Mouse (Mus musculus) liver, adult 2 months (tissue): ENCODE measurements at regions not wholly inside any gene's neighbourhood (a gene's known extent, or its start where the extent isn't known, plus 50 kb on each side); places are given as distances from the start of the nearest gene placed in this dataset.

Source experiments
- DNase-seq: peaks from one replicate; pipeline ENCODE4 v3.0.0-alpha.2; 2011; ENCODE audit warnings: low read depth, low spot score; ENCODE audit errors: extremely low read depth
- H3K27ac ChIP-seq: fragments of 200-500 bp; replicated peaks from 2 replicates; pipeline ENCODE4 v1.5.1; 2012; ENCODE audit warnings: low read depth, mild to moderate bottlenecking, control low read depth, inconsistent platforms, low read length; ENCODE audit not compliant: insufficient read depth
- H3K27me3 ChIP-seq: fragments of 200-500 bp; 2 replicates; pipeline ENCODE4 v1.6.1; 2012; ENCODE audit warnings: mild to moderate bottlenecking, moderate library complexity, low read length, inconsistent platforms; ENCODE audit not compliant: control insufficient read depth, insufficient read depth
- H3K36me3 ChIP-seq: fragments of 200-500 bp; 2 replicates; pipeline ENCODE4 v1.6.1; 2012; ENCODE audit warnings: low read length, inconsistent platforms; ENCODE audit not compliant: control insufficient read depth, insufficient read depth
- H3K4me1 ChIP-seq: fragments of 200-500 bp; 2 replicates; pipeline ENCODE4 v1.6.1; 2011; ENCODE audit warnings: low read length; ENCODE audit not compliant: control insufficient read depth, insufficient read depth
- H3K4me3 ChIP-seq: fragments of 200-500 bp; 2 replicates; pipeline ENCODE4 v1.5.1; 2011; ENCODE audit warnings: low read depth, mild to moderate bottlenecking, control low read depth, low read length, moderate library complexity; ENCODE audit not compliant: insufficient read depth
- H3K79me2 ChIP-seq: fragments of 200-500 bp; 2 replicates; pipeline ENCODE4 v1.6.1; 2012; ENCODE audit warnings: inconsistent platforms, mild to moderate bottlenecking, low read length, moderate library complexity; ENCODE audit not compliant: control insufficient read depth, insufficient read depth
- H3K9ac ChIP-seq: fragments of 200-500 bp; 2 replicates; pipeline ENCODE4 v1.6.1; 2012; ENCODE audit warnings: low read depth, mild to moderate bottlenecking, control low read depth, inconsistent platforms, low read length
- CTCF ChIP-seq: fragments of 200-500 bp; IDR thresholded peaks from 2 replicates; pipeline ENCODE4 v1.5.1; 2011; ENCODE audit warnings: low read depth, low read length, control low read depth
- POLR2A ChIP-seq: fragments of 200-500 bp; IDR thresholded peaks from 2 replicates; pipeline ENCODE4 v1.6.1; 2011; ENCODE audit warnings: low read length, control low read depth; ENCODE audit not compliant: insufficient read depth; ENCODE audit errors: extremely low read depth
- WGBS: fragments of 180-500 bp; shearing (Covaris S2); methylation state at CpG from one replicate; pipeline ENCODE4 v1.1.7; 2018; 5-methylcytosine and 5-hydroxymethylcytosine counted together

DNA sequence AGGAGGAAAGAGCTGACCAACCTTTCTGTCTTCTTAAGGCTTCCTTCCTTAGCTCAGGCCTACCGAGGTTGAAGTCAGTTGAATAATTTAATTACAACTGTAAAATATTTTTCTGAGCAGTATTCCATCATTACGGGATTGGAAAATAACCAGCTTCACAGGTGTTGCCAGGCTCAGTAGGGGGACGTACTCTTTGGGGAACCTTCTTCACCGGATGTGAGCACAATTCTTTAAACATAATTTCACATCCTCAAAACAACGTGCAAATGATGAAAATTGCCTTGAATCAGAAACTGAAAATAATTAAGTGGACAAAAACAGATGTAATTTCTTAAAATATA is 515.9 kb downstream of the Tns3 start:
- no peak overlapping the region for H3K9ac ChIP-seq
- H3K4me3 ChIP-seq = no peak overlapping the region
- no peak overlapping the region for H3K27ac ChIP-seq
- no peaks in the 10 kb centered on the region for H3K27me3 ChIP-seq
- WGBS = 89% methylated on average over 5 of the region's 5 CpGs
- H3K4me1 ChIP-seq = no peaks in the 10 kb centered on the region
- DNase-seq = no peak
- H3K36me3 ChIP-seq = no peaks in the 10 kb centered on the region
- H3K79me2 ChIP-seq = no peaks in the 10 kb centered on the region
- no peak for TF ChIP-seq POLR2A
- no peak for TF ChIP-seq CTCF

DNA sequence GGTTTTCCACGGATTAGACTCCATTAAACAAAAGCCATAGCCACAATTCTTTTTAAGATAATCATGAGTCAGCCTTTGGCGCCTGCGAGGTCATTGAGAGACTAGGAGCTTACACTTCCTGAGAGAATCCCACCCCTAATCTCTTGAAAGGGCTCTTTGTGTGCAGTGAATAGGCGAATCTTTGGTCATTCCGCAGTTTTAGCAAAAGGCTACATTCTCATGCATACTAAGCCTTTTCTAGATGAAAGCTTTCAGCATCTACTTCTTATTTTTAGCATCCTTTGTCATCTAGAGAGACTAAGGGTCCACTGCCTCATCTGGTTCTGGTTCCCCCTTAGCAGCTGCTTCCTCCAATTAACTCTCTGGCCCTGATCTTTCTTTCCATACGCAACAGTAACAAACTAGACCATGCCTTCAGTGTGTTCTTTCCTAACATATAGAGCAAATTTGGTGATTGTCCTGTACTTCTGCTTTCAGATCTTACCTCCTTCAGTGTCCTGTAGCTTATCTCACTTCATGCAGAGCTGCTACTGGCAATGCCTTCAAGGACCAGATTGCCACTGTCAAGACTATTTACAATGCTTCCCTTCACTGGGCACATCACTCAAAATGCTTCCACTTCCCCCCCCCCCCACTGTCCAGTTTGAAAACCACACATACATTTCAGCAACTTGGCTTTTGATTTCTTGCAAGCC is 516.4 kb downstream of the Tns3 start:
- H3K36me3 ChIP-seq = no peaks in the 10 kb centered on the region
- H3K27ac ChIP-seq = no peak overlapping the region
- 74% methylated on average over 6 of the region's 6 CpGs for WGBS
- no peaks in the 10 kb centered on the region for H3K27me3 ChIP-seq
- H3K9ac ChIP-seq = no peak overlapping the region
- no peak for DNase-seq
- H3K4me3 ChIP-seq = no peak overlapping the region
- H3K4me1 ChIP-seq = no peaks in the 10 kb centered on the region
- TF ChIP-seq CTCF = no peak
- TF ChIP-seq POLR2A = no peak
- H3K79me2 ChIP-seq = no peaks in the 10 kb centered on the region

GRCm38 (mm10) chr11:8137366-8137765 is 527.0 kb downstream of the Tns3 start:
- H3K9ac ChIP-seq = no peak overlapping the region
- peak; percentile 31 for DNase-seq
- H3K27ac ChIP-seq = no peak overlapping the region
- WGBS = 48% methylated on average over 4 of the region's 4 CpGs
- no peaks in the 10 kb centered on the region for H3K36me3 ChIP-seq
- no peaks in the 10 kb centered on the region for H3K79me2 ChIP-seq
- peaks cover 1% of the 10 kb centered on the region; the same call in 1 of the 2 replicates for H3K4me1 ChIP-seq
- no peak overlapping the region for H3K4me3 ChIP-seq
- H3K27me3 ChIP-seq = no peaks in the 10 kb centered on the region
- TF ChIP-seq CTCF (peak; percentile 38), POLR2A (no peak)

DNA sequence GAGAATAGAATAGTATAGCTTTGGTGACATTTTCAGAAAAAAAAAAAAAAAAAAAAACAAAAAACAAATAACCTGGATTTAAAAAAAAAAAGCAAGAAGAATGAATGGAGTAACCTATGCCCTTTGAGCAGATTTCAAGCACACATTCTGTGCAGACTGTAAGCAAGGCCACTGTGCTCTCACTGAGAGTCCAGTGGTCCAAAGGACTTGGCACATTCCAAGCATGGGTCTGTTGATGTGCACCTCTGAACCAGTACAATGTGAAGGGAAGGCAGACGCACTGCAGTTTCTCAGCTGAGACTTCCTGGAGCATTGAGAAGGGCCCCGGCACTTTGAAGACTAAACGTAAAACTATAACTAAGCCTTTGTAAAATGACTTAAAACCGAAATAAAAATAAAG is 527.7 kb downstream of the Tns3 start:
- H3K4me3 ChIP-seq = no peak overlapping the region
- 79% methylated on average over 4 of the region's 4 CpGs for WGBS
- no peaks in the 10 kb centered on the region for H3K79me2 ChIP-seq
- H3K36me3 ChIP-seq = no peaks in the 10 kb centered on the region
- H3K27ac ChIP-seq = no peak overlapping the region
- TF ChIP-seq POLR2A = no peak
- no peak for TF ChIP-seq CTCF
- no peaks in the 10 kb centered on the region for H3K27me3 ChIP-seq
- no peak overlapping the region for H3K9ac ChIP-seq
- H3K4me1 ChIP-seq = peaks cover 1% of the 10 kb centered on the region; the same call in 1 of the 2 replicates
- DNase-seq = peak; percentile 71

DNA sequence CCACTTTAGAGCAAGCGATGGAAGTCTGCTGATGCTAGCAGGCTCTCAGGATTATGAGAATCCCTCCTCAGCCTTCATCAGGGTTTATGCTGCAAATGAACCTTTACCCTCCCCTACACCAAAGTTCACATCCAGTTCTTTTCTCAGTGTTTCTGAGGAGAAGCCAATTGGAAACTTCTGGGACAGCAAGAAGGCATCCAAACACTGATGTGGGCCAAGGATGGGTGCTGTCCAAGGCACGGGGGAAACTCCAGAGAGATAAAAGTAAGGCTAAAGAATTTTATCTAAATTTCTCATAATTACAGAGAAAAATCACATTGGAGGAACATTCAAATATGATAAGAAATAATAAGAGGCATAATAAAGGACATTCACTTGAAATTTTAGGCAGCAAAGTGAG is 555.0 kb downstream of the Tns3 start:
- DNase-seq = peak; percentile 46
- Histone ChIP-seq H3K4me3 (no peak overlapping the region), H3K4me1 (no peaks in the 10 kb centered on the region), H3K79me2 (no peaks in the 10 kb centered on the region), H3K27me3 (no peaks in the 10 kb centered on the region), H3K36me3 (no peaks in the 10 kb centered on the region), H3K9ac (no peak overlapping the region), H3K27ac (no peak overlapping the region)
- TF ChIP-seq POLR2A (no peak), CTCF (no peak)
- WGBS = 65% methylated on average over 2 of the region's 2 CpGs

- H3K4me3 ChIP-seq = no peak overlapping the region
- H3K27ac ChIP-seq = no peak overlapping the region
- H3K9ac ChIP-seq = no peak overlapping the region
- WGBS = 75% methylated on average over 7 of the region's 7 CpGs
- H3K27me3 ChIP-seq = no peaks in the 10 kb centered on the region
- no peaks in the 10 kb centered on the region for H3K79me2 ChIP-seq
- no peaks in the 10 kb centered on the region for H3K36me3 ChIP-seq
- H3K4me1 ChIP-seq = no peaks in the 10 kb centered on the region; the same call in 1 of the 2 replicates
- TF ChIP-seq CTCF = no peak
- TF ChIP-seq POLR2A = no peak
- DNase-seq = peak; percentile 50
Measured at GRCm38 (mm10) chr11:8101091-8101490, 563.2 kb downstream of the Tns3 start.
